ENCODE assay signal across 10 mouse cellular contexts in the genomic region with DNA sequence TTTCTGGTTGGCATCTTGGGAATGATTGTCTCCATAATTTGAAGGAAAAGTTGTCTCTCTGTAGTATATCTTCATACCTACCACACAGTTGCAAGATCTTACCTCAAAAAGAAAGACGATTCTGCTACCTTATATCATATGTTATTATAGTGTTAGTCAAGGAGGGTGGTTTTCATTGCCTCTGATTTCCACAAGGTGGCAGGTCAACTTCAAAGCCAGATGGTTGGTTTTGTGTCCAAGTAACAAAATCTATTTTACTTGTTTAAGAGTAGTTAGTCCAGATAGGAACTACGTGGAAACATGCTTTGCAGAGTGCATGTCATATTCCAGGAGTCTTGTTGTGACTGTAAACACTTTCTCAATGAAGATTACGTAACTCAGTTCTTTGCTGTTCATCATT.
DNase-seq lines count a peak whose midpoint lies in the region; TF ChIP-seq lines count a peak whose summit lies in the region.
"Had no signal": no experiment of that assay in that cellular context is flagged by ENCODE, and none has a peak within 500 bp of the region (broad histone marks: within the 10 kb centered on the region; RNA-seq: fewer than 3 reads in every experiment).

No protein-coding gene starts in this region.

- TF ChIP-seq CTCF in cortical plate, adult 2 months (IDR thresholded peaks at IDR 0.05; ENCODE audit: extremely low read depth, insufficient read depth, low read length) = peak; percentile 30; the same call in 1 of the 2 replicates

- no peaks in the 10 kb centered on the region for H3K4me1 ChIP-seq in cortical plate, adult 2 months (ENCODE audit: control insufficient read depth, insufficient read depth, low read length)
- H3K4me1 ChIP-seq: forebrain, embryonic 12.5 days had no signal

- peak; percentile 14 for DNase-seq in embryo, embryonic 10 days (ENCODE audit: low spot score)
- no peak for DNase-seq in embryo, embryonic 9.5 days (ENCODE audit: extremely low spot score)
- peak; percentile 25 for DNase-seq in kidney, adult 9 months
- no peak for DNase-seq in kidney, adult 11 months
- peak; percentile 60 for DNase-seq in 3T3-L1 (ENCODE audit: low read depth, low spot score)
- DNase-seq in gastrocnemius, postnatal 10 days = no peak
- DNase-seq in left cerebral cortex, adult 18-20 months (ENCODE audit: low spot score in 2 of 2) = no peak
- DNase-seq: cerebellum, adult 8-10 months had no signal

- no peak for TF ChIP-seq POLR2A in cortical plate, adult 2 months (IDR thresholded peaks at IDR 0.05; ENCODE audit: extremely low read depth, insufficient read depth, low read length)

- no peak overlapping the region for H3K4me3 ChIP-seq in cortical plate, adult 2 months (ENCODE audit: insufficient read depth, low read length)
- H3K4me3 ChIP-seq: forebrain, embryonic 12.5 days had no signal

- no peak overlapping the region for H3K27ac ChIP-seq in cortical plate, adult 2 months (ENCODE audit: insufficient read depth, low read length)
- H3K27ac ChIP-seq: forebrain, embryonic 12.5 days had no signal

Comparison
In these comparisons a context has a peak if more than half of its experiments do, and no peak if none do; other contexts are left out.
1. DNase-seq: peak in embryo, embryonic 10 days (single experiment), kidney, adult 9 months (single experiment) and 3T3-L1 (single experiment); none in embryo, embryonic 9.5 days (single experiment), kidney, adult 11 months (single experiment), gastrocnemius, postnatal 10 days (single experiment) and left cerebral cortex, adult 18-20 months (0 of 2).